Mouse (Mus musculus) retina, postnatal 7 days (tissue): ENCODE data around the gene Chpf2.
"Not testable (repeated sequence)": the region's sequence is repeated elsewhere in the genome, so short reads cannot be mapped to it uniquely, and the experiment has no call there.

Source experiments
- DNase-seq: peaks from one replicate; pipeline ENCODE4 v3.0.0-alpha.2; 2012; ENCODE audit warnings: low read depth, low spot score

The Chpf2 gene

GRCm38 (mm10) chr5:24586547-24587199, at the start of gene Chpf2:
Chpf2 (plus strand) TSS chr5:24586741.
- DNase-seq, result peak; percentile 70

- no peak for DNase-seq
Observed at GRCm38 (mm10) chr5:24537618-24538017, 48.9 kb upstream of the Chpf2 start.

- DNase-seq, result no peak
Observed at GRCm38 (mm10) chr5:24539571-24540296, 46.8 kb upstream of the Chpf2 start.

- no peak for DNase-seq
Observed at GRCm38 (mm10) chr5:24540387-24541143, 46.0 kb upstream of the Chpf2 start, which contains the start of gene Asb10. Asb10 (minus strand) TSS chr5:24540978.

GRCm38 (mm10) chr5:24541144-24541569, 45.4 kb upstream of the Chpf2 start:
- no peak for DNase-seq

GRCm38 (mm10) chr5:24542643-24543042, 43.9 kb upstream of the Chpf2 start:
- no peak for DNase-seq

- no peak for DNase-seq
Observed at GRCm38 (mm10) chr5:24550598-24551316, 35.8 kb upstream of the Chpf2 start.

- DNase-seq, result no peak
Observed at GRCm38 (mm10) chr5:24551317-24551688, 35.2 kb upstream of the Chpf2 start.

GRCm38 (mm10) chr5:24553621-24554244, 32.8 kb upstream of the Chpf2 start:
- no peak for DNase-seq

- DNase-seq, result not testable (repeated sequence)
Observed at GRCm38 (mm10) chr5:24555335-24555734, 31.2 kb upstream of the Chpf2 start.

GRCm38 (mm10) chr5:24556709-24557108, 29.8 kb upstream of the Chpf2 start, which contains the start of gene 4931409K22Rik:
4931409K22Rik (minus strand) TSS chr5:24556809.
- DNase-seq, result no peak

GRCm38 (mm10) chr5:24575948-24576347, 10.6 kb upstream of the Chpf2 start:
- no peak for DNase-seq

- no peak for DNase-seq
Observed at GRCm38 (mm10) chr5:24576801-24577182, 9.7 kb upstream of the Chpf2 start.

GRCm38 (mm10) chr5:24577183-24577929, 9.2 kb upstream of the Chpf2 start, which contains the start of gene Abcf2:
Abcf2 (minus strand) TSS chr5:24577467.
- peak; percentile 100 for DNase-seq

- DNase-seq, result no peak
Observed at GRCm38 (mm10) chr5:24578109-24578963, 8.2 kb upstream of the Chpf2 start.

- no peak for DNase-seq
Observed at GRCm38 (mm10) chr5:24586106-24586505, 435 bp upstream of the Chpf2 start.

- no peak for DNase-seq
Observed at GRCm38 (mm10) chr5:24587200-24587577, 648 bp downstream of the Chpf2 start.

- no peak for DNase-seq
Observed at GRCm38 (mm10) chr5:24589511-24590500, 3.3 kb downstream of the Chpf2 start.
